Mouse (Mus musculus) kidney, adult 2 months (tissue): Measurements from ENCODE around the gene 5330417C22Rik. TPM values are rescaled to one million over a fixed set of nuclear protein-coding genes. Genes with fewer than 3 reads are reported as not detected.

Experiments
- DNase-seq: peaks from one replicate; pipeline ENCODE4 v3.0.0; 2021
- H3K27ac ChIP-seq: fragments of 200-500 bp; 2 replicates; pipeline ENCODE4 v1.5.1; 2012; ENCODE audit warnings: low read depth, low read length, control low read depth, inconsistent platforms; ENCODE audit not compliant: insufficient read depth
- H3K27me3 ChIP-seq: fragments of 200-500 bp; replicated peaks from 2 replicates; pipeline ENCODE4 v1.6.1; 2012; ENCODE audit warnings: mild to moderate bottlenecking, moderate library complexity, low read length, inconsistent platforms; ENCODE audit not compliant: control insufficient read depth, insufficient read depth
- H3K36me3 ChIP-seq: fragments of 200-500 bp; 2 replicates; pipeline ENCODE4 v1.6.1; 2012; ENCODE audit warnings: mild to moderate bottlenecking, moderate library complexity, low read length, inconsistent platforms; ENCODE audit not compliant: control insufficient read depth, insufficient read depth
- H3K4me1 ChIP-seq: fragments of 200-500 bp; 2 replicates; pipeline ENCODE4 v1.6.1; 2011; ENCODE audit warnings: low read length; ENCODE audit not compliant: control insufficient read depth, insufficient read depth
- H3K4me3 ChIP-seq: fragments of 200-500 bp; 2 replicates; pipeline ENCODE4 v1.5.1; 2011; ENCODE audit warnings: mild to moderate bottlenecking, low read depth, low read length, control low read depth; ENCODE audit not compliant: insufficient read depth
- CTCF ChIP-seq: fragments of 200-500 bp; conservative IDR thresholded peaks from 2 replicates; pipeline ENCODE4 v1.5.1; 2011; ENCODE audit warnings: low read depth, mild to moderate bottlenecking, control low read depth, low read length, moderate library complexity, mixed read lengths; ENCODE audit not compliant: insufficient read depth, insufficient read length
- POLR2A ChIP-seq: fragments of 200-500 bp; IDR thresholded peaks from one replicate; pipeline ENCODE4 v1.6.1; 2011; ENCODE audit warnings: low read depth, low read length, control low read depth
- WGBS: fragments of 180-500 bp; shearing (Covaris S2); methylation state at CpG from one replicate; pipeline ENCODE4 v1.1.7; 2018; 5-methylcytosine and 5-hydroxymethylcytosine counted together
- polyA plus RNA-seq: library from polyadenylated mRNA; depleted of rRNA; stranded (reverse); fragments of >200 nt; gene quantifications from 2 replicates; pipeline ENCODE4 v1.2.3, GENCODE M21; 2012; rRNA removed

Gene 5330417C22Rik
- polyA plus RNA-seq, 1 experiment, result 0.25 TPM

GRCm38 (mm10) chr3:108409656-108410358 lies 126.5 kb downstream of the 5330417C22Rik start:
- Histone ChIP-seq H3K27me3 (no peaks in the 10 kb centered on the region), H3K27ac (peak overlapping the region; percentile 96), H3K4me3 (peak overlapping the region; percentile 39; the same call in 1 of the 2 replicates), H3K4me1 (peaks cover 48% of the 10 kb centered on the region), H3K36me3 (no peaks in the 10 kb centered on the region)
- peak; percentile 64 for DNase-seq
- no peak for TF ChIP-seq CTCF
- no peak for TF ChIP-seq POLR2A
- 29% methylated on average over 8 of the region's 8 CpGs for WGBS

- 61% methylated on average over 8 of the region's 8 CpGs for whole genome bisulfite sequencing
- peak; percentile 72 for DNase-seq
- H3K4me1 ChIP-seq, result peaks cover 44% of the 10 kb centered on the region
Measured at GRCm38 (mm10) chr3:108408517-108409008, 127.8 kb downstream of the 5330417C22Rik start.

GRCm38 (mm10) chr3:108406306-108406885 lies 129.9 kb downstream of the 5330417C22Rik start:
- WGBS, result 86% methylated on average over 24 of the region's 24 CpGs
- Histone ChIP-seq H3K27me3 (no peaks in the 10 kb centered on the region), H3K27ac (no peak overlapping the region), H3K4me3 (no peak overlapping the region), H3K36me3 (no peaks in the 10 kb centered on the region), H3K4me1 (peaks cover 34% of the 10 kb centered on the region)
- no peak for DNase-seq
- TF ChIP-seq POLR2A, result no peak
- no peak for TF ChIP-seq CTCF

More at GRCm38 (mm10) chr3:108408517-108409008, 127.8 kb downstream of the 5330417C22Rik start:
- H3K27ac ChIP-seq, result no peak overlapping the region
- no peak overlapping the region for H3K4me3 ChIP-seq
- no peaks in the 10 kb centered on the region for H3K36me3 ChIP-seq
- TF ChIP-seq CTCF (no peak), POLR2A (no peak)
- H3K27me3 ChIP-seq, result no peaks in the 10 kb centered on the region

Other genes with a start within 250 kb of the 5330417C22Rik start
- 0.06 TPM in 1 of 2 replicates, not detected in the other for gene Mybphl, start 171.6 kb downstream of the 5330417C22Rik start, polyA plus RNA-seq
- gene Psrc1, start 152.7 kb downstream of the 5330417C22Rik start, polyA plus RNA-seq, result 1.6 and 1.7 TPM in 2 replicates
- gene Celsr2, start 121.0 kb downstream of the 5330417C22Rik start, polyA plus RNA-seq, result 60.5 and 67.4 TPM in 2 replicates
- 49.2 and 58.8 TPM in 2 replicates for gene Sars, start 91.3 kb downstream of the 5330417C22Rik start, polyA plus RNA-seq
- gene 1700013F07Rik, start 2.4 kb downstream of the 5330417C22Rik start, polyA plus RNA-seq, result 0.17 and 0.24 TPM in 2 replicates
- 6.4 and 7.5 TPM in 2 replicates for gene Tmem167b, start 25.9 kb upstream of the 5330417C22Rik start, polyA plus RNA-seq
- gene Taf13, start 35.2 kb upstream of the 5330417C22Rik start, polyA plus RNA-seq, result 3.7 and 5.3 TPM in 2 replicates
- gene Wdr47, start 54.7 kb upstream of the 5330417C22Rik start, polyA plus RNA-seq, result 5.6 TPM in 2 replicates
- 43.5 and 50.5 TPM in 2 replicates for gene Clcc1, start 117.4 kb upstream of the 5330417C22Rik start, polyA plus RNA-seq
- gene Gpsm2, start 185.8 kb upstream of the 5330417C22Rik start, polyA plus RNA-seq, result 1.6 and 1.8 TPM in 2 replicates
- gene Aknad1, start 203.1 kb upstream of the 5330417C22Rik start, polyA plus RNA-seq, result not detected in 2 replicates